Mouse (Mus musculus) embryonic facial prominence, embryonic 12.5 days (tissue): ENCODE measurements around the gene Rtn3. TPM values are rescaled to one million over a fixed set of nuclear protein-coding genes. Genes with fewer than 3 reads are reported as not detected.

Experiments
- ATAC-seq: fragments of 200-750 bp; cut with Nextera tagmentation; 2 replicates; pipeline ENCODE4 v1.8.0; 2017; ENCODE audit not compliant: insufficient number of reproducible peaks, insufficient read depth, low FRiP score, low TSS enrichment
- H3K27ac ChIP-seq: fragments of 300-500 bp; sonication (generic); 2 replicates; pipeline ENCODE4 v1.5.1; 2016; ENCODE audit warnings: mild to moderate bottlenecking
- H3K27me3 ChIP-seq: fragments of 300-500 bp; sonication (generic); 2 replicates; pipeline ENCODE4 v1.6.1; 2016; ENCODE audit warnings: mild to moderate bottlenecking, moderate library complexity
- H3K36me3 ChIP-seq: fragments of 300-500 bp; sonication (generic); 2 replicates; pipeline ENCODE4 v1.6.1; 2016; ENCODE audit warnings: mild to moderate bottlenecking
- H3K4me1 ChIP-seq: fragments of 300-500 bp; sonication (generic); 2 replicates; pipeline ENCODE4 v1.6.1; 2016
- H3K4me2 ChIP-seq: fragments of 300-500 bp; sonication (generic); replicated peaks from 2 replicates; pipeline ENCODE4 v1.6.1; 2016; ENCODE audit warnings: mild to moderate bottlenecking, moderate library complexity
- H3K4me3 ChIP-seq: fragments of 300-500 bp; sonication (generic); 2 replicates; pipeline ENCODE4 v1.5.1; 2016; ENCODE audit warnings: mild to moderate bottlenecking
- H3K9ac ChIP-seq: fragments of 300-500 bp; sonication (generic); 2 replicates; pipeline ENCODE4 v1.6.1; 2016; ENCODE audit warnings: mild to moderate bottlenecking, moderate library complexity
- H3K9me3 ChIP-seq: fragments of 300-500 bp; sonication (generic); 2 replicates; pipeline ENCODE4 v1.6.1; 2016; ENCODE audit warnings: mild to moderate bottlenecking, moderate library complexity
- WGBS: fragments of 180-500 bp; shearing (Covaris S2); methylation state at CpG from one replicate; pipeline ENCODE4 v1.1.7; 2016; 5-methylcytosine and 5-hydroxymethylcytosine counted together
- microRNA-seq: library from miRNA; unstranded; fragments of <30 nt; microRNA quantifications from one replicate; pipeline ENCODE4, GENCODE M21; 2017
- polyA plus RNA-seq: library from polyadenylated mRNA; unstranded; fragments of >200 nt; fragmentation: Nextera tagmentation; extraction: Ambion mirVana; gene quantifications from 2 replicates; pipeline ENCODE4 v1.2.1, GENCODE M21; 2016

Rtn3 gene
- polyA plus RNA-seq, 1 experiment from 2014 or later = 143 TPM

DNA sequence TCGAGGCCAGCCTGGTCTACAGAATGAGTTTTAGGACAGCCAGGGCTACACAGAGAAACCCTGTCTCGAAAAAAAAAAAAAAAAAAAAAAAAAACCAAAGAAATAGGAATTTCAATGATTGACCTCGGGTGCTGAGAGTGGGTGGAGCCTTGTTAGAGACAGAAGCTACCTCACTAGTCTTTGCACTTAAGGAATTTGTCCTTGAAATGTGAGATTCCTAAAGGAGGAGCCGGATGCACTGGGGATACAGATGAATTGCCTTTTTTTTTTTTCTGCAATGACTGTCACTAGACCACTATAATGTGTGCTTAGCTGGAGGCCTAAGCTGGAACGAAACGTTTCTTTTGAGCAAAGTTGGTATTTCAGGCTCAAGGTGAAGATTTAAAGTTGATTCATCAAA, 94.6 kb downstream of the Rtn3 start:
- Histone ChIP-seq H3K36me3 (no peaks in the 10 kb centered on the region), H3K4me3 (no peak overlapping the region), H3K9ac (no peak overlapping the region), H3K4me2 (no peak overlapping the region), H3K27ac (no peak overlapping the region), H3K27me3 (no peaks in the 10 kb centered on the region), H3K9me3 (peaks cover 11% of the 10 kb centered on the region; the same call in 1 of the 2 replicates), H3K4me1 (peaks cover 5% of the 10 kb centered on the region)
- 80% methylated on average over 6 of the region's 6 CpGs for WGBS
- ATAC-seq = no peak

DNA sequence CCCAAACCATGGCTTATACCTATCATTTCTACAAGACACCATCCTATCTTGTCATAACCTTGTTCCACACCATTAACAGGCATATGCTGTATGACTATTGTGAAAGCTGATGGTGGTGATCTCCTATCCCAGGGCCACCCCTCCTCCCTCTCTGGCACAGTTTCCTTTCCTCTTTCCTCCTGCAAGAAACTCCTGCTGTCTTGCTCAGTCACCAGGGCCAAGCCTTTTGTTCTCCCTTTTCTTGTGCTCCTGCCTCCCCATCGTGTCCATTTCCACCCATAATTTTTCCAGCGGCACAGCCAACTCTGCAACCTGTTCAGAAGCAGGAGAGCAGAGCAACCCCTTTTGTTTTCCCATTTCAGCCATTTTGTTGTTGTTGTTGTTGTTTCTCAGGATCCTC, 97.0 kb downstream of the Rtn3 start:
- Histone ChIP-seq H3K9ac (no peak overlapping the region), H3K4me1 (peaks cover 15% of the 10 kb centered on the region), H3K27ac (no peak overlapping the region), H3K4me3 (no peak overlapping the region), H3K9me3 (peaks cover 8% of the 10 kb centered on the region; the same call in 1 of the 2 replicates), H3K27me3 (no peaks in the 10 kb centered on the region), H3K4me2 (no peak overlapping the region), H3K36me3 (no peaks in the 10 kb centered on the region)
- 75% methylated on average over 2 of the region's 2 CpGs for WGBS
- ATAC-seq = no peak

DNA sequence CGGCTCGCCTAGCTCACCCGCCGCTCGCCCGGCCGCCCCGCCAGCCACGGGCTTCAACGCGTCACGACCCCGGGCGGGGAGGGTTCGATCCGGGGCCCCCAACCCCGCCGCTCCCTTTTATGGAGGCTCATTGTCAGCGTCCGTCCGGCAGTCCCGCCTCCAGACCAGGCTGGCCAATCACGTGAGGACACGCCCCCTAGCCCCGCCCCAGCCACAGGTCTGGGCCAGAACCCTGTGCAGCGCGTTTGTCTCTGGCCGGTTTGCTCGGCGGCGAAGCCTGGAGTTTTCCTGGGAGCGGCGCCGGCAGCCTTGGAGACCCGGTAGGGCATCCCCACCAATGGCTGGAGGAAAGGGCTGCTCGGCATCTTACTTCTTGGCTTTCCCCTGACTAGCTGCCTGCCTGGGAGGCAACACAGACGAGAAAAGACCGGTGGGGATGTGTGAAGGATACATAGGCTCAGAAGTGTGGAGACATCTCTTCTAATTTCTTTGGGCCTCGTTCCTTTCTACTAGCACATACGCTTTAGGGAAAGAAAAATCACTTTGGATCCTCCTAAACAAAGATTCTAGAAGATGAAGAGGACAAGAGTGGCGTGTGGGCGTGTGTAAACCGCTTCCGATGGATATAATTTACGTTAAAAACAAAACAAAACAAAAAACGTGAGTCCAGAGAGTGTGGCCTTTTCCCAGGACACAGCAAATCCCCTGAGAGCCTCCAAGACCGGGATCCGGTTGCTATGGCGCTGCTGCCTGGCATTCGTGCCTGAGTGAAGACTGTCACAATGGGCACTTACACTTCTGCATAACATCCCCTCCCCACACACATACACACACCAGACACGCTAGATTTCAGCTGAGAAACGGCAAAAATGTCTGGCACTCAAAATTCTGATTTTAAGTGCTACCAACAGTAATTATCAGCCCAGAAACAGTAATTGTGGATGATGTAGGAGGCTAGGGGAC, 99.9 kb downstream of the Rtn3 start, which contains the start of gene Spindoc:
TSS of gene Spindoc (minus strand) at position 92 of the 963 bp plus-strand sequence.
- ATAC-seq = peak; percentile 96
- peaks cover 25% of the 10 kb centered on the region for H3K4me1 ChIP-seq
- WGBS = under 1% methylated on average over 52 of the region's 52 CpGs
- H3K4me2 ChIP-seq = peak within 1 kb of the TSS; percentile 64
- 0 out of 2 replicates have a peak, but pooled peaks cover 7% of the 10 kb centered on the region for H3K36me3 ChIP-seq
- H3K4me3 ChIP-seq = peak within 1 kb of the TSS; percentile 83
- peak within 1 kb of the TSS; percentile 92 for H3K27ac ChIP-seq
- H3K9ac ChIP-seq = peak within 1 kb of the TSS; percentile 98
- 0 out of 2 replicates have a peak, but pooled peaks cover 3% of the 10 kb centered on the region for H3K9me3 ChIP-seq
- no peaks in the 10 kb centered on the region for H3K27me3 ChIP-seq

- under 1% methylated on average over 60 of the region's 60 CpGs for WGBS
- ATAC-seq = peak; percentile 76
- peak overlapping the region; percentile 92 for H3K27ac ChIP-seq
- H3K4me3 ChIP-seq = peak overlapping the region; percentile 83
- peaks cover 25% of the 10 kb centered on the region for H3K4me1 ChIP-seq
- no peaks in the 10 kb centered on the region for H3K9me3 ChIP-seq
- no peaks in the 10 kb centered on the region for H3K27me3 ChIP-seq
- H3K4me2 ChIP-seq = peak overlapping the region; percentile 64
- H3K36me3 ChIP-seq = 0 out of 2 replicates have a peak, but pooled peaks cover 7% of the 10 kb centered on the region
- H3K9ac ChIP-seq = peak overlapping the region; percentile 98
These were observed 100.7 kb downstream of the Rtn3 start for GRCm38 (mm10) chr19:7382248-7382902.

DNA sequence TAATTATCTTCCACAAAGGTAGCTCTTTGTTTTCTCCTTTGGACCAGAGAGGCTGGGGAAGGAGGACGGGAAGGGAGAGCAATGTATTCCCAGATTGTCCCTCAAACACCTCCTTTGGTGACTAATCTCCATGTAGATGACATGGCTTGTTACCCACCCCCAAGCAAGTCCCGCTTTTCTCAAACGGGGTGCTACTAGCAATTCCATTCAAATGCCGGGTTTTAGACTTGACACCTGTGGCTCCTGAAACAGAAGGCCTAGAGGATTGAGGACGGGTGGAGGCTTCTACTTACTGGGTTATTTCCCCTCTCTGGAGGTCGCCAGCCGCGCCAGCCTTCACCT, 101.2 kb downstream of the Rtn3 start:
- peak overlapping the region; percentile 64 for H3K4me2 ChIP-seq

DNA sequence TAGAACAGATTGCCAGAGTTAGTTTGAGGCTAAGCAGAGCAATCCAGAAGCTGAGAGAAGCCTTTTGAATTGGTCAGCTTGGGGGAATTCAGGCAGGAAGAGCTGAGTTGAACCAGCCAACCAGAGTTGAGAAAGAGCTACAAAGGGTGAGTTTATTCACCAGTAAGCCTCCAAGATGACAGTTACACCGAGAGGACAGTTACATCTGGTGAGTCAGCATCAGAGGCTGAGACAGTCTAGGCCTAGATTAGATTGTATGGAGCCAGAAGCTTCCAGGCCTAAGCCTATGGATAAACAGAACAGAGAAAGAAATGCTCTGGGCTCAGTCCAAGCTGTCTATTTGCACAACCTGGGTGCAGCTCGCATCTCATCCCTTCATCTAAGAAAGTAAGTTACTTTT, 105.4 kb downstream of the Rtn3 start:
- Histone ChIP-seq H3K9me3 (no peaks in the 10 kb centered on the region), H3K9ac (no peak overlapping the region), H3K4me1 (peaks cover 18% of the 10 kb centered on the region), H3K36me3 (peaks cover 44% of the 10 kb centered on the region), H3K4me2 (no peak overlapping the region), H3K27me3 (no peaks in the 10 kb centered on the region), H3K4me3 (no peak overlapping the region), H3K27ac (no peak overlapping the region)
- no peak for ATAC-seq
- 76% methylated on average over 2 of the region's 2 CpGs for WGBS

More for the DNA sequence above, 101.2 kb downstream of the Rtn3 start:
- peaks cover 25% of the 10 kb centered on the region for H3K4me1 ChIP-seq
- H3K27ac ChIP-seq = peak overlapping the region; percentile 92
- WGBS = 3% methylated on average over 8 of the region's 8 CpGs
- ATAC-seq = no peak
- no peaks in the 10 kb centered on the region for H3K27me3 ChIP-seq
- H3K9me3 ChIP-seq = no peaks in the 10 kb centered on the region
- H3K9ac ChIP-seq = peak overlapping the region; percentile 98
- 0 out of 2 replicates have a peak, but pooled peaks cover 7% of the 10 kb centered on the region for H3K36me3 ChIP-seq
- peak overlapping the region; percentile 83 for H3K4me3 ChIP-seq

Small RNA genes lying within 50 kb of the gene (microRNA-seq; reads per million reads assigned to microRNA genes)
- 2.4 reads per million, percentile 9 among the genes with 10 or more reads in this experiment for gene Mir6991

Other genes starting within 250 kb of the Rtn3 start
- gene Naa40, start 242.1 kb downstream of the Rtn3 start, polyA plus RNA-seq = 71.8 and 72.2 TPM in 2 replicates
- 40.8 and 43.5 TPM in 2 replicates for gene Rcor2, start 216.0 kb downstream of the Rtn3 start, polyA plus RNA-seq
- gene Mark2, start 141.4 kb downstream of the Rtn3 start, polyA plus RNA-seq = 61.2 and 62.8 TPM in 2 replicates
- gene Spindoc, start 100.3 kb downstream of the Rtn3 start, polyA plus RNA-seq = 40.3 and 46.1 TPM in 2 replicates
- 12.5 and 13.3 TPM in 2 replicates for gene 2700081O15Rik, start 65.7 kb downstream of the Rtn3 start, polyA plus RNA-seq
- gene Atl3, start 10.8 kb upstream of the Rtn3 start, polyA plus RNA-seq = 12.0 and 12.9 TPM in 2 replicates
- 7.2 and 7.4 TPM in 2 replicates for gene Pla2g16, start 74.2 kb upstream of the Rtn3 start, polyA plus RNA-seq
- 0.11 and 0.17 TPM in 2 replicates for gene Lgals12, start 123.9 kb upstream of the Rtn3 start, polyA plus RNA-seq
- not detected in 2 replicates for gene Hrasls5, start 129.3 kb upstream of the Rtn3 start, polyA plus RNA-seq
- gene Slc22a19, start 228.0 kb upstream of the Rtn3 start, polyA plus RNA-seq = not detected in 2 replicates